Mouse (Mus musculus) layer of hippocampus, postnatal 10 days (tissue): ENCODE data around the gene Gprc5a. TPM values are rescaled to one million over a fixed set of nuclear protein-coding genes. Genes with fewer than 3 reads are reported as not detected.

Source experiments
- total RNA-seq, 2 experiments: library from RNA; stranded (reverse); gene quantifications; 2 replicates each; pipeline ENCODE4 v1.2.3; 2021

The Gprc5a gene
- total RNA-seq, 2 experiments from 2014 or later = 0.16 TPM

Other genes with a start within 250 kb of the Gprc5a start
- gene Crebl2, start 235.5 kb upstream of the Gprc5a start, total RNA-seq = 10 to 100 TPM; 11.6 to 12.4 TPM
- gene Gpr19, start 167.1 kb upstream of the Gprc5a start, total RNA-seq = 10 to 100 TPM; 27.1 to 27.2 TPM
- gene Cdkn1b, start 145.2 kb upstream of the Gprc5a start, total RNA-seq = 10 to 100 TPM; 54.2 to 58.4 TPM
- gene Apold1, start 83.9 kb upstream of the Gprc5a start, total RNA-seq = 1 to 10 TPM; 4.0 to 4.8 TPM
- gene Ddx47, start 54.0 kb upstream of the Gprc5a start, total RNA-seq = 10 to 100 TPM; 52.4 to 55.2 TPM
- not detected for gene Gprc5d, start 52.6 kb downstream of the Gprc5a start, total RNA-seq
- 100 to 1,000 TPM; 112 to 127 TPM for gene Fam234b, start 132.3 kb downstream of the Gprc5a start, total RNA-seq
- 10 to 100 TPM; 44.2 to 44.6 TPM for gene Hebp1, start 132.4 kb downstream of the Gprc5a start, total RNA-seq
- gene Gsg1, start 188.7 kb downstream of the Gprc5a start, total RNA-seq = not detected
- gene Pbp2, start 244.8 kb downstream of the Gprc5a start, total RNA-seq = under 1 TPM in 1 of 2 experiments, not detected in 1; 0.37 TPM